Mouse (Mus musculus) limb, embryonic 11.5 days (tissue): ENCODE measurements around the gene Ocln. TPM values are rescaled to one million over a fixed set of nuclear protein-coding genes. Genes with fewer than 3 reads are reported as not detected.

Source experiments
- ATAC-seq: fragments of 200-750 bp; cut with Nextera tagmentation; 2 replicates; pipeline ENCODE4 v1.8.0; 2017; ENCODE audit warnings: low read depth; ENCODE audit not compliant: insufficient number of reproducible peaks, low FRiP score, low TSS enrichment
- DNase-seq: peaks from one replicate; pipeline ENCODE4 v3.0.0-alpha.2; 2015; ENCODE audit warnings: low spot score
- H3K27ac ChIP-seq: fragments of 300-500 bp; sonication (generic); replicated peaks from 2 replicates; pipeline ENCODE4 v1.5.1; 2014; ENCODE audit warnings: low read depth, mild to moderate bottlenecking, low read length
- H3K27me3 ChIP-seq: fragments of 300-500 bp; sonication (generic); 2 replicates; pipeline ENCODE4 v1.6.1; 2014; ENCODE audit warnings: mild to moderate bottlenecking, low read length, mixed read lengths; ENCODE audit not compliant: control insufficient read depth, insufficient read depth
- H3K36me3 ChIP-seq: fragments of 300-500 bp; sonication (generic); 2 replicates; pipeline ENCODE4 v1.6.1; 2014; ENCODE audit warnings: mild to moderate bottlenecking, low read length, moderate library complexity, mixed read lengths; ENCODE audit not compliant: control insufficient read depth, insufficient read depth
- H3K4me1 ChIP-seq: fragments of 300-500 bp; sonication (generic); 2 replicates; pipeline ENCODE4 v1.6.1; 2014; ENCODE audit warnings: low read length, mixed read lengths; ENCODE audit not compliant: control insufficient read depth, insufficient read depth
- H3K4me2 ChIP-seq: fragments of 300-500 bp; sonication (generic); 2 replicates; pipeline ENCODE4 v1.6.1; 2014; ENCODE audit warnings: low read depth, mild to moderate bottlenecking, moderate library complexity; ENCODE audit not compliant: severe bottlenecking
- H3K4me3 ChIP-seq: fragments of 300-500 bp; sonication (generic); 2 replicates; pipeline ENCODE4 v1.5.1; 2014; ENCODE audit warnings: low read depth, low read length
- H3K9ac ChIP-seq: fragments of 300-500 bp; sonication (generic); 2 replicates; pipeline ENCODE4 v1.6.1; 2014; ENCODE audit warnings: mild to moderate bottlenecking, low read length
- H3K9me3 ChIP-seq: fragments of 300-500 bp; sonication (generic); 2 replicates; pipeline ENCODE4 v1.6.1; 2016; ENCODE audit warnings: low read length; ENCODE audit not compliant: control insufficient read depth
- WGBS: fragments of 180-500 bp; shearing (Covaris S2); extraction: QIAGEN DNeasy Blood & Tissue Kit; methylation state at CpG from one replicate; pipeline ENCODE4 v1.1.7; 2014; 5-methylcytosine and 5-hydroxymethylcytosine counted together
- polyA plus RNA-seq: library from polyadenylated mRNA; unstranded; fragments of >200 nt; fragmentation: Nextera tagmentation; extraction: Ambion mirVana; gene quantifications from 2 replicates; pipeline ENCODE4 v1.2.1, GENCODE M21; 2014

Ocln gene
- polyA plus RNA-seq, 1 experiment from 2014 or later = 2.0 TPM

GRCm38 (mm10) chr13:100582144-100582543, 29.6 kb upstream of the Ocln start:
- Histone ChIP-seq H3K4me1 (no peaks in the 10 kb centered on the region), H3K4me2 (no peak overlapping the region), H3K36me3 (no peaks in the 10 kb centered on the region), H3K27ac (no peak overlapping the region), H3K9ac (no peak overlapping the region), H3K27me3 (no peaks in the 10 kb centered on the region), H3K9me3 (no peaks in the 10 kb centered on the region), H3K4me3 (no peak overlapping the region)
- WGBS = 43% methylated on average over 6 of the region's 6 CpGs
- DNase-seq = no peak
- no peak for ATAC-seq

GRCm38 (mm10) chr13:100581701-100582100, 29.2 kb upstream of the Ocln start:
- no peak overlapping the region for H3K4me3 ChIP-seq
- H3K9me3 ChIP-seq = no peaks in the 10 kb centered on the region
- DNase-seq (no peak), ATAC-seq (no peak)
- 34% methylated on average over 3 of the region's 3 CpGs for WGBS
- no peak overlapping the region for H3K4me2 ChIP-seq
- no peaks in the 10 kb centered on the region for H3K27me3 ChIP-seq
- no peak overlapping the region for H3K9ac ChIP-seq
- H3K36me3 ChIP-seq = no peaks in the 10 kb centered on the region
- no peak overlapping the region for H3K27ac ChIP-seq
- no peaks in the 10 kb centered on the region for H3K4me1 ChIP-seq

- Histone ChIP-seq H3K4me2 (no peak overlapping the region), H3K36me3 (no peaks in the 10 kb centered on the region), H3K9ac (no peak overlapping the region), H3K4me3 (no peak overlapping the region), H3K27me3 (no peaks in the 10 kb centered on the region), H3K9me3 (no peaks in the 10 kb centered on the region), H3K27ac (no peak overlapping the region), H3K4me1 (no peaks in the 10 kb centered on the region)
- ATAC-seq (no peak), DNase-seq (no peak)
Observed at GRCm38 (mm10) chr13:100579951-100580350, 27.4 kb upstream of the Ocln start.

- Histone ChIP-seq H3K4me1 (no peaks in the 10 kb centered on the region), H3K9ac (no peak overlapping the region), H3K36me3 (no peaks in the 10 kb centered on the region), H3K27me3 (no peaks in the 10 kb centered on the region), H3K27ac (no peak overlapping the region), H3K9me3 (no peaks in the 10 kb centered on the region), H3K4me3 (no peak overlapping the region), H3K4me2 (no peak overlapping the region)
- DNase-seq = no peak
- ATAC-seq = no peak
- WGBS = 67% methylated on average over 3 of the region's 3 CpGs
Observed at GRCm38 (mm10) chr13:100579220-100579619, 26.7 kb upstream of the Ocln start.

- H3K9ac ChIP-seq = no peak overlapping the region
- H3K9me3 ChIP-seq = no peaks in the 10 kb centered on the region
- no peak for DNase-seq
- H3K4me1 ChIP-seq = no peaks in the 10 kb centered on the region
- no peak overlapping the region for H3K4me2 ChIP-seq
- no peak overlapping the region for H3K4me3 ChIP-seq
- ATAC-seq = no peak
- no peaks in the 10 kb centered on the region for H3K27me3 ChIP-seq
- H3K27ac ChIP-seq = no peak overlapping the region
- no peaks in the 10 kb centered on the region for H3K36me3 ChIP-seq
- WGBS = 76% methylated on average over 2 of the region's 2 CpGs
Observed at GRCm38 (mm10) chr13:100575950-100576349, 23.4 kb upstream of the Ocln start.

- Histone ChIP-seq H3K4me1 (no peaks in the 10 kb centered on the region), H3K9ac (no peak overlapping the region)
- no peak for ATAC-seq
Observed at GRCm38 (mm10) chr13:100570713-100571112, 18.2 kb upstream of the Ocln start.

GRCm38 (mm10) chr13:100568359-100568758, 15.8 kb upstream of the Ocln start:
- H3K27ac ChIP-seq = no peak overlapping the region
- no peaks in the 10 kb centered on the region for H3K4me1 ChIP-seq
- H3K36me3 ChIP-seq = no peaks in the 10 kb centered on the region
- DNase-seq (no peak), ATAC-seq (no peak)
- H3K9me3 ChIP-seq = no peaks in the 10 kb centered on the region
- H3K4me2 ChIP-seq = no peak overlapping the region
- no peak overlapping the region for H3K4me3 ChIP-seq
- no peak overlapping the region for H3K9ac ChIP-seq
- WGBS = 94% methylated on average over 1 of the region's 1 CpGs
- H3K27me3 ChIP-seq = no peaks in the 10 kb centered on the region

More at GRCm38 (mm10) chr13:100570713-100571112, 18.2 kb upstream of the Ocln start:
- DNase-seq = no peak
- no peaks in the 10 kb centered on the region for H3K36me3 ChIP-seq
- no peaks in the 10 kb centered on the region for H3K27me3 ChIP-seq
- H3K27ac ChIP-seq = no peak overlapping the region
- no peak overlapping the region for H3K4me3 ChIP-seq
- H3K9me3 ChIP-seq = no peaks in the 10 kb centered on the region
- WGBS = 58% methylated on average over 2 of the region's 2 CpGs
- no peak overlapping the region for H3K4me2 ChIP-seq

- ATAC-seq (no peak), DNase-seq (no peak)
- H3K27me3 ChIP-seq = no peaks in the 10 kb centered on the region
- H3K4me2 ChIP-seq = no peak overlapping the region
- no peaks in the 10 kb centered on the region for H3K4me1 ChIP-seq
- no peaks in the 10 kb centered on the region for H3K36me3 ChIP-seq
- WGBS = 77% methylated on average over 9 of the region's 9 CpGs
- no peak overlapping the region for H3K4me3 ChIP-seq
- no peak overlapping the region for H3K27ac ChIP-seq
- H3K9ac ChIP-seq = no peak overlapping the region
- H3K9me3 ChIP-seq = no peaks in the 10 kb centered on the region
Observed at GRCm38 (mm10) chr13:100559449-100559848, 6.9 kb upstream of the Ocln start.

- no peak overlapping the region for H3K4me2 ChIP-seq
- no peak overlapping the region for H3K27ac ChIP-seq
- WGBS = 30% methylated on average over 4 of the region's 4 CpGs
- no peak for DNase-seq
- H3K9ac ChIP-seq = no peak overlapping the region
- H3K27me3 ChIP-seq = peaks cover 14% of the 10 kb centered on the region
- no peak overlapping the region for H3K4me3 ChIP-seq
- H3K4me1 ChIP-seq = 0 out of 2 replicates have a peak, but pooled peaks cover 2% of the 10 kb centered on the region
- H3K36me3 ChIP-seq = no peaks in the 10 kb centered on the region
- no peaks in the 10 kb centered on the region for H3K9me3 ChIP-seq
- no peak for ATAC-seq
Observed at GRCm38 (mm10) chr13:100557011-100557410, 4.5 kb upstream of the Ocln start.
